In genomic region chr19:23609724-23610123, GRCm38 (mm10) we compare ENCODE assay signal across 20 mouse cellular contexts. TPM values are rescaled to one million over a fixed set of nuclear protein-coding genes. Genes with fewer than 3 reads are reported as not detected.
"Had no signal": no experiment of that assay in that cellular context is flagged by ENCODE, and none has a peak within 500 bp of the region (broad histone marks: within the 10 kb centered on the region; RNA-seq: fewer than 3 reads in every experiment).

No protein-coding gene starts in this region.

- DNase-seq: lung, adult 2 months; lung, postnatal 14 days; lung, postnatal 4 days; midbrain, embryonic 14.5 days; retina, postnatal 1 day; right cerebral cortex, postnatal 25 days; right cerebral cortex, postnatal 4 days; spleen, adult 18-20 months; thymus, adult 2 months; thymus, postnatal 25 days; thymus, postnatal 4 days had no signal

- H3K4me3 ChIP-seq: lung, embryonic 15.5 days; midbrain, embryonic 10.5 days; midbrain, embryonic 12.5 days; myocyte; neural tube, embryonic 13.5 days; neural tube, embryonic 15.5 days had no signal

- H3K27ac ChIP-seq: liver, embryonic 14.5 days; lung, embryonic 15.5 days; midbrain, embryonic 10.5 days; midbrain, embryonic 12.5 days; neural tube, embryonic 13.5 days; neural tube, embryonic 15.5 days had no signal

RNA-seq across cellular contexts. Expression of gene 1700028P14Rik, which starts 42.9 kb away (rescaled TPM):
- total RNA-seq: megakaryocyte, adult 5-6 weeks; megakaryocyte-erythroid progenitor cell, adult 5-6 weeks had no signal
